ENCODE assay signal across 10 mouse cellular contexts in the genomic region with DNA sequence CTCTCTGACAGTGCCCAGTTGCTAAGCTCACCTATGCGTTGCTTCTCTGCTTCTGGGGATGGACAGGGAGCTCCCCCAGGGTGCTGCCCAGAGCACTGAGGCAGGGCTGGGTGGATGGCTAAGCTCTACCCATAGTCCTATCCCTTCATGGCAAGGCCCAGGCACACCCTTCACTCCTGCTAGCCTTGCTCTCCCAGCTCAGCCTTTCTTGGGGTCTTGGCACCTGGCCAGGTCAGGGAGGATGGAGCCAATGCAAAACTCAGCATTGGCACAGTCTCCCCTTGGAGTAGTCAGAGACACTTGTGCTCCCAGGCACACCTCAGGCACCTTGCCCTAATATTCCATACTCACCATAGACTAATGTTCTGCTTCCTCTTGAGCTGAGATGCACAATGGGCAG. TPM values are rescaled to one million over a fixed set of nuclear protein-coding genes. Genes with fewer than 3 reads are reported as not detected.
DNase-seq lines count a peak whose midpoint lies in the region; ATAC-seq and TF ChIP-seq lines count a peak whose summit lies in the region.
"Had no signal": no experiment of that assay in that cellular context is flagged by ENCODE, and none has a peak within 500 bp of the region (broad histone marks: within the 10 kb centered on the region; RNA-seq: fewer than 3 reads in every experiment).

No protein-coding gene starts in this region.

- WGBS in kidney, adult 2 months: 43% methylated on average over 1 of the region's 1 CpGs
- WGBS in embryonic facial prominence, embryonic 15.5 days: 27% methylated on average over 1 of the region's 1 CpGs
- WGBS in intestine, embryonic 15.5 days: 63% methylated on average over 1 of the region's 1 CpGs
- WGBS in neural tube, embryonic 12.5 days: 61% methylated on average over 1 of the region's 1 CpGs

- no peaks in the 10 kb centered on the region for H3K36me3 ChIP-seq in kidney, adult 2 months (ENCODE audit: control insufficient read depth, insufficient read depth, low read length)
- no peaks in the 10 kb centered on the region for H3K36me3 ChIP-seq in embryonic facial prominence, embryonic 15.5 days
- H3K36me3 ChIP-seq in intestine, embryonic 15.5 days: no peaks in the 10 kb centered on the region
- H3K36me3 ChIP-seq in neural tube, embryonic 12.5 days: no peaks in the 10 kb centered on the region

- H3K9ac ChIP-seq in embryonic facial prominence, embryonic 15.5 days: peak overlapping the region; percentile 28; the same call in 1 of the 2 replicates
- H3K9ac ChIP-seq in intestine, embryonic 15.5 days: peak overlapping the region; percentile 39; the same call in 1 of the 2 replicates
- no peak overlapping the region for H3K9ac ChIP-seq in neural tube, embryonic 12.5 days

- H3K9me3 ChIP-seq in embryonic facial prominence, embryonic 15.5 days (replicated peaks): no peaks in the 10 kb centered on the region
- H3K9me3 ChIP-seq in intestine, embryonic 15.5 days: no peaks in the 10 kb centered on the region
- H3K9me3 ChIP-seq in neural tube, embryonic 12.5 days: no peaks in the 10 kb centered on the region

- no peak for TF ChIP-seq CTCF in kidney, adult 2 months (conservative IDR thresholded peaks at IDR 0.05; ENCODE audit: insufficient read depth, insufficient read length, low read depth, low read length)

- H3K27me3 ChIP-seq in kidney, adult 2 months (replicated peaks; ENCODE audit: control insufficient read depth, insufficient read depth, low read length): no peaks in the 10 kb centered on the region
- peaks cover 6% of the 10 kb centered on the region; the same call in 1 of the 2 replicates for H3K27me3 ChIP-seq in embryonic facial prominence, embryonic 15.5 days
- H3K27me3 ChIP-seq in intestine, embryonic 15.5 days (replicated peaks): no peaks in the 10 kb centered on the region; the same call in 1 of the 2 replicates
- H3K27me3 ChIP-seq in neural tube, embryonic 12.5 days (replicated peaks): no peaks in the 10 kb centered on the region

- peak overlapping the region; percentile 51 for H3K4me2 ChIP-seq in embryonic facial prominence, embryonic 15.5 days (replicated peaks)
- peak overlapping the region; percentile 50 for H3K4me2 ChIP-seq in intestine, embryonic 15.5 days (replicated peaks)
- peak overlapping the region; percentile 37 for H3K4me2 ChIP-seq in neural tube, embryonic 12.5 days (replicated peaks)

- no peak for ATAC-seq in embryonic facial prominence, embryonic 15.5 days (ENCODE audit: insufficient number of reproducible peaks, low FRiP score, low TSS enrichment, low read depth)
- ATAC-seq in intestine, embryonic 15.5 days: no peak
- no peak for ATAC-seq in neural tube, embryonic 12.5 days (ENCODE audit: low FRiP score, low read depth)

- H3K4me1 ChIP-seq in kidney, adult 2 months (ENCODE audit: control insufficient read depth, insufficient read depth, low read length): no peaks in the 10 kb centered on the region
- H3K4me1 ChIP-seq in embryonic facial prominence, embryonic 15.5 days: peaks cover 25% of the 10 kb centered on the region
- H3K4me1 ChIP-seq in intestine, embryonic 15.5 days (replicated peaks): no peaks in the 10 kb centered on the region
- no peaks in the 10 kb centered on the region for H3K4me1 ChIP-seq in neural tube, embryonic 12.5 days

- peak overlapping the region; percentile 76 for H3K4me3 ChIP-seq in kidney, adult 2 months (ENCODE audit: insufficient read depth, low read depth, low read length)
- peak overlapping the region; percentile 43 for H3K4me3 ChIP-seq in embryonic facial prominence, embryonic 15.5 days (replicated peaks)
- H3K4me3 ChIP-seq in intestine, embryonic 15.5 days (replicated peaks): peak overlapping the region; percentile 29
- no peak overlapping the region; the same call in 1 of the 2 replicates for H3K4me3 ChIP-seq in neural tube, embryonic 12.5 days

- peak overlapping the region; percentile 78; the same call in 1 of the 2 replicates for H3K27ac ChIP-seq in kidney, adult 2 months (ENCODE audit: insufficient read depth, low read depth, low read length)
- peak overlapping the region; percentile 85 for H3K27ac ChIP-seq in embryonic facial prominence, embryonic 15.5 days (replicated peaks)
- no peak overlapping the region for H3K27ac ChIP-seq in intestine, embryonic 15.5 days
- no peak overlapping the region for H3K27ac ChIP-seq in neural tube, embryonic 12.5 days

- TF ChIP-seq POLR2A in kidney, adult 2 months (IDR thresholded peaks at IDR 0.05; ENCODE audit: low read depth, low read length): no peak

- DNase-seq in kidney, adult 2 months: peak; percentile 11
- no peak for DNase-seq in kidney, adult 18-20 months
- DNase-seq in yolk sac, embryonic 10.5 days (ENCODE audit: low spot score): no peak
- DNase-seq in adrenal gland, postnatal 4 days (ENCODE audit: low spot score in 2 of 2): no peak
- no peak for DNase-seq in cerebellum, postnatal 36 days

RNA-seq across cellular contexts. Expression of gene Bgn, which starts 0.7 kb away (rescaled TPM):
- 277 and 333 TPM in 2 replicates for polyA plus RNA-seq in kidney, adult 2 months (2012; rRNA removed)
- polyA plus RNA-seq in embryonic facial prominence, embryonic 15.5 days (2015; fragmentation: Nextera tagmentation; extraction: Ambion mirVana): 302 and 313 TPM in 2 replicates
- polyA plus RNA-seq in intestine, embryonic 15.5 days (2015; fragmentation: Nextera tagmentation; extraction: Ambion mirVana): 48.5 and 52.7 TPM in 2 replicates
- polyA plus RNA-seq in neural tube, embryonic 12.5 days (2016; fragmentation: Nextera tagmentation; extraction: Ambion mirVana): 21.2 and 28.6 TPM in 2 replicates
- 100 to 1,000 TPM; 245 to 273 TPM for total RNA-seq in adrenal gland, postnatal 4 days (2021)

RNA-seq across cellular contexts. Expression of gene Atp2b3, which starts 18.8 kb away (rescaled TPM):
- polyA plus RNA-seq in kidney, adult 2 months (2012; rRNA removed): 0.11 and 0.13 TPM in 2 replicates
- polyA plus RNA-seq in embryonic facial prominence, embryonic 15.5 days (2015; fragmentation: Nextera tagmentation; extraction: Ambion mirVana): 0.41 and 0.43 TPM in 2 replicates
- polyA plus RNA-seq in intestine, embryonic 15.5 days (2015; fragmentation: Nextera tagmentation; extraction: Ambion mirVana): 0.26 and 0.28 TPM in 2 replicates
- polyA plus RNA-seq in neural tube, embryonic 12.5 days (2016; fragmentation: Nextera tagmentation; extraction: Ambion mirVana): 1.4 and 2.2 TPM in 2 replicates
- 10 to 100 TPM; 20.3 to 22.6 TPM for total RNA-seq in adrenal gland, postnatal 4 days (2021)

RNA-seq across cellular contexts. Expression of gene Haus7, which starts 25.2 kb away (rescaled TPM):
- 12.9 and 13.8 TPM in 2 replicates for polyA plus RNA-seq in kidney, adult 2 months (2012; rRNA removed)
- 56.5 and 58.7 TPM in 2 replicates for polyA plus RNA-seq in embryonic facial prominence, embryonic 15.5 days (2015; fragmentation: Nextera tagmentation; extraction: Ambion mirVana)
- polyA plus RNA-seq in intestine, embryonic 15.5 days (2015; fragmentation: Nextera tagmentation; extraction: Ambion mirVana): 58.2 and 60.6 TPM in 2 replicates
- polyA plus RNA-seq in neural tube, embryonic 12.5 days (2016; fragmentation: Nextera tagmentation; extraction: Ambion mirVana): 62.8 and 63.3 TPM in 2 replicates
- total RNA-seq in adrenal gland, postnatal 4 days (2021): 10 to 100 TPM; 45.4 to 52.8 TPM

RNA-seq across cellular contexts. Expression of gene Trex2, which starts 48.9 kb away (rescaled TPM):
- not detected in 2 replicates for polyA plus RNA-seq in kidney, adult 2 months (2012; rRNA removed)
- 12.3 and 13.0 TPM in 2 replicates for polyA plus RNA-seq in embryonic facial prominence, embryonic 15.5 days (2015; fragmentation: Nextera tagmentation; extraction: Ambion mirVana)
- polyA plus RNA-seq in intestine, embryonic 15.5 days (2015; fragmentation: Nextera tagmentation; extraction: Ambion mirVana): not detected in 2 replicates
- not detected in 2 replicates for polyA plus RNA-seq in neural tube, embryonic 12.5 days (2016; fragmentation: Nextera tagmentation; extraction: Ambion mirVana)
- not detected for total RNA-seq in adrenal gland, postnatal 4 days (2021)
- total RNA-seq: gastrocnemius, postnatal 36 days; left cerebral cortex, postnatal 14 days had no signal

Comparison
In these comparisons a context has a peak if more than half of its experiments do, and no peak if none do; other contexts are left out.
1. H3K27ac ChIP-seq: peak in kidney, adult 2 months (single experiment) and embryonic facial prominence, embryonic 15.5 days (single experiment); none in intestine, embryonic 15.5 days (single experiment) and neural tube, embryonic 12.5 days (single experiment).
2. Peak in every context shown above with its lines, with median percentiles within 50 percentile points of each other: H3K4me2 ChIP-seq.